Mouse (Mus musculus): ENCODE data around the gene Phc3.
A peak's percentile ranks its signal among the peaks of the same experiment; 100 is the strongest.

The Phc3 gene

DNA sequence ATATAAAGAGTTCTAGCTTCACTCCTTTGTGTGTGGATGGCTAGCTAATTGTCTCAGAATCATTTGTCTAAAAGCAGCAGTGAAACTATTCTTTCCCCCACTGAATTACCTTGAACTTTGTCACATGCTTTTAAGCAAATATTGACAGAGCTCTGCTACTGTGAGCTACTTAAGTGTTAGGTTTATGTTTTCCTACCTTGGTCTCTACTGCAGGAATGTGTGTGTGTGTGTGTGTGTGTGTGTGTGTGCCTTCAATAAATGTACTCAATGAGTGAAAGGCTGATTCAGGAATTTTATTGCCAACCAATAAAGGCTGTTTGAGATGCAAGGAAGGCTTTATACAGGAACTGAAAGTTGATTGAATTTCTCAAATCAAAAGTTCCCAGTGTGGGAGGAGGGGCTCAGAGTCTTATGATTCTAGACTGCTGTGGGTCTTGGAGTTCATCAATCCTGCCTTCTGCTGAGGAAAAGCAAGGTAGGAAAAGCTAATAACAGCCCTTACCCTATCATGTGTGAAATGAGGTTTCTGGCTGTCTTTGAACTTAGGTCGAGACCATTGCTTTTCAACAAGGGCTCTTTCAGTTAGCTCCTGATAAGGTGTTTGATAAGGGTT, 7.9 kb upstream of the Phc3 start:
- no peak for DNase-seq

DNA sequence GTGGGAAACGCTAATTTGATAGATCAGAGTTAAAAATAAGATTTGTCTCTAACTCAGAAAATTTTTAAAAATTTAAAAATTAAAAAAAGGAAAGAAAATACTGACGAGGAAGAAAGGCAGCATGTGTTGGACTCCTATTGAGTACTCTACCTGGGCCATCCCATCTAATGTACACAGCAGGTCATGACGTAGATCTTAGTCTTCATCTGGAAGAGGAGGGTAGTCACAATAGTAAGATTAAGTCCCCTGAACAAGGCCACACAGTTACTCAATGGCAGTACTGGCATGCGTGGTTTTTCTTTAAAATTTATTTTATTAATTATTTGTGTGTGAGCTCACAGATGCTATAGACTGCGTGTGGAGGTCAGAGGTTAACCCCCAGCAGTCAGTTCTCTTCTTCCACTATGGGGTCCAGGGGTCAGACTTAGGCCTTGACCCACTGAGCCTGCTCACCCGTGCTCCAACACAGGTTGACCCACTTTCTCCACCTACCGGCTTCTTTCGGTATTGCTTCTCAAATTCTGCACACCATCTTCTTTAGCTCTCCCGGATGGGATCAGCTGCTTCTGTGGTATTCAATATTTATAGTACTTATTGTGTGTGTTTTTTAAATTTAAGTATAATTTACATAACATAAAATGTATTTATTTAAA, 6.0 kb upstream of the Phc3 start:
- DNase-seq, result peak; percentile 38

DNA sequence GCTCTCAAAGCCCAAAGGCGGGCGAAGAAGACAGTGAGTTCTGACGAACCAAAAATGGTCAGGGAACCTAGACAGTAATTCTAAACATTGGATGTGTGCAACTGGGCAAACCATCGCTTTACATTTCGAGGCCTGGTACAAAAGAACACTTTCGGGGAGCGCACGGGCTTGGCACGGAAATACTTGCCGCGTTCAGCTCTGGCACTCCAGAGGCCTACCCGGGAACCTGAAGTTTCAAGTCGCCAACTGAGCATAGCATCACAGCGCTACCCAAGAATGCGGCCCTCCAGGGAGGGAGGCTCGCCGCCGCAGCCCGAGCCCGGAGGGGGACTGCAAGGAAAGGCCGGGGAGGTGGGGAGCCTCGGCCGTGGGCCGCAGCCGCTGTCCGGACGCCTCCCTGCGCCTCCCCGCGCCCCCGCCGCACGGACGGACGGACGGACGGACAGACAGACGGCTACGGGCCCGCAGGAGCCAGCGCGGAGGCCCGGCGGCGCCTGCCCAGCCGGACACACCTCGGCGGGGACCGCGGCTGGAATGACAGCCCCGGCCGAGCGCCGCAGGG, 603 bp downstream of the Phc3 start:
- DNase-seq, result peak; percentile 46

DNA sequence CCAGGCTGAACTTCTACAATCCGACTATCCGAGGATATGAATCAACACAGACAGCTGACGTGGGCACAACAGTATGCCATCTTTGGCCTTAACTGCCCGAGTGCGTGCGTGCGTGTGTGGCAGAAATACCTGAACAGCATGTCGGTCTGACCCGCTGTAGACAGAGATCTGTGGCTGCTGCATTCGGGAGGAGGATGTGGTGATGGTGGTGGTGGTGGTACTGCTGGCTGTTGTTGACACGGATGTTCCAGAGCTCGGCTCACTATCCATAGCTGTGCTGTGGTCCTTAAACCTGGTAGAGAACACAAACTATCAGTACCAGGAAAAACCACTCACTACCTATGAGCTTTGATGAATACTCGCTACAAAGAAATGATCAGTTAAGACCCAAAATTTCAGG, 3.6 kb downstream of the Phc3 start:
- DNase-seq, result no peak

DNA sequence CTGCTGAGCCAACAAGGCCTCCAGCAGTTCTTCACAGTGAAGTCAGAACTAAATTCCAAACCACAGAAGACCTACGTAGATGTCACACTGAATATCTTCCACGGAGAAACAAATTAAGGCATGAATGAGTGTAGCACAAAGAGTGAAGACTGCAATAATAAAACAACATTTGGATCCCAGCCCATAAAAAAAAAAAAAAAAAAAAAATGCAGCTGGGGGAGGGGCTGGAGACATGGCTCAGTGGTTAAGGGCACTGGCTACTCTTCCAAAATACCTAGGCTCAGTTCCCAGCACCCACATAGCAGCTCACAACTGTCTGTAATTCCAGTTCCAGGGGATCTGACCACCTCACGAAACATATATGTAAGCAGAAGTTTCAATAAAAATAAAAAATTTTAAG, 5.0 kb downstream of the Phc3 start:
- no peak for DNase-seq

DNA sequence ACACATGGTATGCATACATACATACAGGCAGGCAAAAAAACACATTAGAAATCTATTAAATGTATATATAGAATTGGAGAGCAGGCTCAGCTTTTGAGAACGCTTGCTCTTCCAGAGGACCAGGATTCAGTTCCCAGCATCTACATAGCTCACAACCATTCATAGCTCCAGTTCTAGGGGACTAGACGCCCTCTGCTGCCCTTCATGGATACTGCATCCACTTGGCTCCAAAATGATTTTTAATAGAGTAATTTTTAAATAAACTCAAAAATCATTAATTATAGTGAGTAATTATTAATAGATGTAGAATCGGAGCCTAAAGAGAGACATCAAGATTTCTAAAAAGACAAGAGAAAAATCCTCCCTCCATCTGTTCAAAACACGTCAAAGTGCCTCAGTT, 6.1 kb downstream of the Phc3 start:
- DNase-seq, result no peak

DNA sequence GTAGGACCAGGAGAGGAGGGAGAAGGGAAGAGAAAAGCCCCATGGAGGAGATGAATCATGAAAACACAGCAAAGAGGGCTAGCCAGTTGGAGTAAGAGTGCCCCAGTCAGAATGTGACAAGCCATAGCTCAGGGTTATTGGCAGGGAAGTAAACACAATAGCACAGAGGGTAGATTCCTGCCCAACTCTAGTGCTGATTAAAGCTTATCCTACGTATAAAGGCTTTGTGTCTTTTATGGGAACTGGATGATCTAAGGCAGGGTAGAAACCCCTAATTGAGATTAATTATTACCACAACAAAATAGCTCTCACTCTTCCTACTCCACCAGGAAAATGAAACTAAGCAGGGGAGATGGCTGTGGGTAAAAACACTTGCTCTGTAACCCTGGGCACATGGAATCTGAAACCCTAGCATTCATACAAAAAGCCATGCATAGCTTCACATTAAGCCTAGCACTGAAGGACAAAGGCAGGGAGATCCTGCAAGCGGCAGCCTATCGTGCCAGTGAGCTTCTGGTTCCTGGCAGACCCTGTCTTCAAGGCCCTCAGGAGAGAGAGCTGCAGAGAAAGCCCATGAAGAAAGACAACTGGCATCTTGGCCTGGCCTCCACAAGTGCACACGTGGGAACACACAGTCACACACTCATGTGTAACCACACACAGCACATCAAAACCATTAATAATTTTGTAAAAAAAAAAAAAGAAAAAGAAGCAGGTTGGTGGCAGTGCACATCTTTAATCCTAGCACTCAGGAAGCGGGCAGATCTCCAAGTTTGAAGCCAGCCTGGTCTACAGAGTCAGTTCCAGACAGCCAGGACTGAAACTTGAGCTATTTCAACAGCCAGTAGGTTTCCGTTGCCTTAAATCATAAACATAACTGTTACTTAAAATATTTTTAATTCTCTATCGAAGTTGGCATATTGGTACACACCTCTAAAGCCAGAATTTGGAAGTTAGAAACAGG, 9.1 kb downstream of the Phc3 start:
- no peak for DNase-seq

DNA sequence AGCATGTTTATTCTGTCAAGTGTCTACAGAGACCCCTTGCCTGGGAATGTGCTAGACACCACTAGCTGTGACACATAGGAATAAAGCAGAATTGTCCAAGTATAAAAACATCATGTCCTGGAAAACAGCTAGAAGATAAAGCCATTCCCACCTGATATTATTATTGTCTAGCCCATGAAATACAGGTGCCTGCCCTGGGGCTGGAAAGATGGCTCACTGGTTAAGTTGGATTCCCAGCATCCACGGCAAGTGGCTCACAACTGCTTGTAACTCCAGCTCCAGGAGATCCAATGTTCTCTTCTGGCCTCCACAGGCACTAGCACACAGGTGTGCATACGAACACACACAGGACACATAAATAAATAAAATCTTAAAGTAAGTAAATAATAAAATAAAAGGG, 10.5 kb downstream of the Phc3 start:
- no peak for DNase-seq

DNA sequence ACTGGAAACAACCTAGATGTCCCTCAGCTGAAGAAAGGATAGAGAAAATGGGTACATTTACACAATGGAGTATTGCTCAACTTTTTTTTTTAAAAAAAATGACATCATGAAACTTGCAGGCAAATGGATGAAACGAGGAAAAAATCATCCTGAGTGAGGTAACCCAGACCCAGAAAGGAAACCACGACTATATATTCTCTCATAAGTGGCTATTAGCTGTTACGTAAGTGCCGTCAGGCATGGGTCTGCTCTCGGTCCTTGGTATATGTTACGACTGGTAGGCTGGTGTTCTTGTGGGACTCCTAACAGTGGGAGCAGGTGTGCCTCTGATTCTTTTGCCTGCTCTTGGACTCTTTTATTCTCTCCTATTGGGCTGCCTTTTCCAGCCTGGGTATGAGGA, 12.9 kb downstream of the Phc3 start:
- DNase-seq, result no peak

DNA sequence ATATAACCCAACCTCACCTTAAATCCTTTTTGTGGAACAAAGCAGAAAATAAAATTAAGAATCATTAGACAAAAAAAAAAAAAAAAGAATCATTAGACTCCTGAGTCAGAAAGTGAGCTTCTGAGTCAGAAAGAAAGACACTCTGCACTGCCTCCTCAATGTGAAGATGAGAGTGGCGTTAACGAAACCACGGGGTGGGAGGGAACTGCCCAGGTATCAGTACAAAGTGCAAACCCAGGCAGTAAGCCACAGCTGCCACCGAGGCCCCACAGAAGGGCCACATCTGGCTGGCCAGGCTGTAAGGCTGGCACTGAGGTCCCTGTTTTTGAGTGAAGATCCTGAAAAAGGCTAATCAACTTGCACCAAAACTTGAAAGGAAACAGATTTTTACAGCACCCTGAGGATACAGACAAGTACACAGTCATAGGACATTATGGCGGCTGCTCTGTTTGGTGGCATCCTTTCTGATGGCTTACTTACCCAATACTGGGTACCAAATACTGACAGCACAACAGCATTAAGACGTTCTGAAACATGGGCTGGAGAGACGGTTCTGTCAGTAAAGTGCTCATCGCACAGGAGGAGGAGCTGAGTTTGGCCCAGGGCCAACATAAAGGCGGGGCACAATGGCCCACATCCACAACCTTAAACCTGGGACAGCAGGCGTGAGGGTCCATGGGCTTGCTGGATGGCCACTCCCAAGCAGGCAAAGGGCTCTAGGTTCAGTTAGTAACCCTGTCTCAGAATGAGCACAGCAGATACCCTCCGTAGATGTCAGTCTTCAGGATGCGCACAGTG, 16.7 kb downstream of the Phc3 start:
- no peak for DNase-seq

DNA sequence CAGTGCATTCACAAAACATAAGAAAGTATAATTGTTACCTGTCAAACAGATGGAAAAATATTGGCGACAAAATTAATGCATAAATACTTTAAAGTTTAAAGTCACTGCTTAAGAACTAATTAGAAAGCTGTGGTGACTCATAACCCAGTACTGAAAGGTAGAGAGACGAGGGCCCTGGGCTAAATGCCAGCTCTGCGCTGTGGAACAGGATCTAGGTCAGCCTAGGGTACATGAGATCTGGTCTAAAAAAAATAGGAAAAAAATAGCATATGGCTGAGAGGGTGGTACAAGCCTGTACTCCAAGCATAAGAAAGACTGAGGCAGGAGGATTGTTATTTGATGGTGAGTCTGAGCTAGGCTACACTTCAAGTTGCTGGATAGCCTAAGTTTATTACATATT, 17.6 kb downstream of the Phc3 start:
- peak; percentile 18 for DNase-seq

DNA sequence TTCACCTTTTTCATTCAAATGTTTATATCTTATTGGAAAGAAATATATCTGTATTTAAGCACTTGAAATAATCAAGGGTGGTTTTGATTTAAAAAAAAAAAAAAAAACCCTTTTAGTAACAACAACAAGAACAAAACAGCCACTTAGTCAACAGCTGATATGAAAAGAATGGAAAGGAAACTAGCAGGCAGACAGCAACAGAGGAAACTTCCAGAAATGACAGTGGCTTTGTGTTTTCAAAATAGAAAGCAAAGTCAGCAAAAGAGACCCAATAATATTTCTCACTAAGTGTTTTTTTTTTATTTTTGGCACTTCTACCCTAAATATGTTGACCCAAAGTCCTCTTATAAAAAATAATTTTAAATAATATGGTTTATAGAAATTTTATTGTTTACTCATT, 34.8 kb downstream of the Phc3 start:
- no peak for DNase-seq

DNA sequence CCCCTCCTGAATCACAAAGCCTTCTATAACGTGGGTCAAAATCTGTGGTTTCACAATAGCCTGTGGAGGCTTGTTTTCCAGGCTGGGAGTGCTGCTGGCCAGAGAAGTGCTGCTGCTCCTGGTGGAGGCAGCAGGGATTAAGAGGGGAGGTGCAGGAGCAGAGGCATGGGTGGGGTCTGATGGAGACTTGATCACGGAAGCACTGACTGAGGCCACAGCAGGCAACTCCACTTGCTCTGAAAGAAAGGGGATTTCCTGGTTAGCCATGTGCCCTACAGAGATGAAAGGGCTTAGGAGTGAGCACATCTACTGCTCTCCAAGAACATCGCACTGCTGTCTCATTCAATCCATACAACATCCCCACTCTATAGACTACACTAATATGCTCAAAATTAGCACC, 39.4 kb downstream of the Phc3 start:
- DNase-seq, result no peak

DNA sequence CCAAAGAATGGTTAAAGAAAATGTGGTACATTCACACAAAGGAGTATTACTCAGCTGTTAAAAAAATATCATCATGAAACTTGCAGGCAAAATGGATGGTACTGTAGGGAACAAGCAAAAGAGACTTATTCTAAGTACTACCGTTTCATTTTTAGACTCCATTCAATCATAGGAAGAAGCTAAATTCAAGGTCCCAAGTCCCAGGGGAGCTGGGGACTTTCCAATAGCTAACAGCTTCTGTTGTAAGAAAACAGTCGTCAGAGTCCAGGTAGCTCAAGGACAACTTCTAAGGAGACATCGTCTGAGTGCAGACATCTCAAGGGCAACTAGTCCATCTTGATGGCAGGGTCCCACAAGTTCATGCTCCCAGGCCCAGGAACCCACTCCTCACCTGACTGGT, 41.6 kb downstream of the Phc3 start:
- DNase-seq, result no peak

DNA sequence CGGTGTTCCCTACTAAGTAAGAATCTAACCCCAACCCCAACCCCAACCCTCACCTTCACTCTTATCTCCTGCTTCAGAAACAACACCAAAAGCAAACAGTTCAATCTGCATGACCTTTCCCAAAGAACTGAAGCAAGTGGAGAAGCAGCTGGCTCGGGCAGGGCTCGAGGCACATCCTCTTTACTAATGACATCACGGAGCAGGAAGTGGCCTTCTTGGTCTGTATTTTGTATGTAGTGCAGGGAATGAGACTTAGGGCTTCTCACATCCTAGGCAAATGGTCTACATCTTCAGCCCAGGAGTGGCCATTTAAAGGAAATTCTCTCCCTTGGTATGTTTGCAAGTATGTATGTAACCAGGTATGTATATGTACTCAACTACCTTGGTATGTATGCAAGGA, 52.1 kb downstream of the Phc3 start:
- no peak for DNase-seq

DNA sequence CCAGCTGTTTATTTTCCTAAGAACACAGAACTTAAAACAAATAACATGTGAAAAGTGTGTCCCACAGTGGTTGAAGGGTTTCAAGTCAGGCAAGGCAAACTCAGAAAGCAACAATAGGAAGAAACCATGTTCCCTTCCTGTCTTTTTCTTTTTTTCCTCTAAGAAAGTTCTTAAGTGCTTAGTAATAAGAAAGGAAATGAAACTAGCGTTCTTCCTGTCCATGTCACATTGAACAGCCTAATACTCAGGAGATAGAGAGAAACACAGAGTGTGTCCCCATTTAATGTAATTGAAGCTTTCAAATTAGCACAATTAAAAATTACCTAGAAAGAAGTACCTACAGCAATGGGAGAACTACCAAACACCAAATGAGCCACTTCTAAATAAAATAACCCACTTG, 64.6 kb downstream of the Phc3 start:
- DNase-seq, result no peak

DNA sequence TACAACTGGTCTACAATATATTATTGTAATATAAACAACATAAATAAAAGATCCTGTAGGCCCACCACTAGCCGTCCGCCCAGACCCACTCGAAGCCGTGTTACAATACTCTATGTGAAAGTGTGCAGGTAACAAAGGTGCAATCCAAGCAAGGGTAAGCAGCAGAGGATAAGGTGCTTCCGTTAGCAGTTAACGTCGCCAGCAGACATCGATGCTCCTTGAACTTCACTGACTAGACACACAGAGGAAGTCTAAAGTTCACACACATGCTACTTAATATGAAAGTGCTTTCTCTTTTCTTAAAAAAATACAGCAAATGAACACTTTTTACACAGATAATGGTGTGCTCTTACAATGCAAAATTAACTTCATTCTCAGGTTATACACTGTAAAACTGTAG, 69.8 kb downstream of the Phc3 start:
- DNase-seq, result no peak

DNA sequence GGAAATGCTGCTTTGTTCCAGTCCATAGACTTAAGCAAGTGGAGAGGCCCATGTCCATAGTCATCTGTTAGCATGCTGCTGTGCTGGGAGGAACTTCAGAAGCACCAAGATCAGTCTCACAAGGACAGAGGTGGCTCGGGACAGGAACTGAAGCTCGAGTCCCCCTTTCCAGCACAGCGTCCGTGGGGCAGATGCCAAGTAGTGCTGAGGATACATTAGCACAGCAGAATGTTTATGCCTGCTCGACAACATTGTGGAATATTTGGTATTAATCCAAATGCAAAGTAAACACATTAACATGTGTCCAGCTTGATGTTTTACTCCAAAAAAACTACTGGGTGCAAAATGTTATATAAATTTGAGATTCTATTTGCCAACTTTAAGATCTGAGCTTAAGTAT, 72.5 kb downstream of the Phc3 start:
- no peak for DNase-seq

DNA sequence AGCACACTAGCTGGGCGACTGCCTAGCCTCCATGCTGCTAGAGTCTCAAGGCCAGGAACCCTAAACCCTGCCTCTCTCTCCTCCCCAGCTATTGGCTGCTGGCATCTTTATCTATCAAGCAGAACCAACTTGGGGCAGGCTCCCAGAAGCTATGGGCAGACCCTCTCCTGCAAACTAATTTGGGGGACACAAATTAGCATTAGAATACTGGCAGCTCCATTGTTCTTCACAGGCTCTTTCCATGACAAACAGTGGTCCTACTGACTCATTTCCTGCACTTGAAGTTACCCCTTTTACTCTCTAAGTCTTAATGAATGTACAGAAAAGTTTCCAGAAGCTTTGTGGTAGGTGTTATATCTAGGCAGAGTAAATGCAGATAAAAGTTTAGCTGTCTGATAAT, 80.2 kb downstream of the Phc3 start:
- no peak for DNase-seq

DNA sequence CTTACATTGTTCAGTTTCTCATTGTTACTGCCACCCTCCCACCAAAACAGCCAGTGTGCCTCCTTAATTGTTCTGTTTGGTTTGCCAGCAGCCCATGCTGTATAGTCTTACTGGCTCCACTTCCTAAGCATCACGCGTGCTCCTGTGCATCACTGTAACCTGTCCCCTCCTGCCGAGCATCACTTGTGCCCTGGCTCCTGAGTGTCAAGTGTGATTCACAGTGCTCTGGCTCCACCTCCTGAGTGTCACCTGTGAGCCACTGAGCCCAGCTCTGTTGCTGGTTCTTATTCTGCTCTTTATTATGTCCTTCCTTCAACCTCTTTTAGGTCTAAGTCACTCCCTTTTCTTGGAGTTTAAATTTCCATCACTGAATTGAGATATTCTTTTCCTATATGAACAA, 81.8 kb downstream of the Phc3 start:
- no peak for DNase-seq

DNA sequence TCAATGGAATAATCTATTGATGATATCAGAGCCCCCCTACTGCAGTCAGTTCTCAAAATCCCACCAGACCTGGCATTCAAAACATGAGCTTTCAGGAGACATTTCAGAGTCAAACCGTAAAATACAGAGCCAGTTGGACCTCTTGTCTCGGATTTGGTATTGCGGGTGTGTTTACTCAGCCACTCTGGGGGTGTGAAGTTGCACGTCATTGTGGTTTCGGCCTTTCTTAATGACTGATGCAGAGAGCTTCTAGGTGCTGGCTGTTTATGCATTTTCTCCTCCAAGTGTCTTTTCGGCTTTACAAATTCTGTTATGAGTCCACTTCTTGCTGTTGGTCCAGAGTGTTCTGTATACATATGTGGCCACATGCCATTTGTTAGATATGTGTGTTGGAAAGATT, 92.5 kb downstream of the Phc3 start:
- DNase-seq, result no peak

DNA sequence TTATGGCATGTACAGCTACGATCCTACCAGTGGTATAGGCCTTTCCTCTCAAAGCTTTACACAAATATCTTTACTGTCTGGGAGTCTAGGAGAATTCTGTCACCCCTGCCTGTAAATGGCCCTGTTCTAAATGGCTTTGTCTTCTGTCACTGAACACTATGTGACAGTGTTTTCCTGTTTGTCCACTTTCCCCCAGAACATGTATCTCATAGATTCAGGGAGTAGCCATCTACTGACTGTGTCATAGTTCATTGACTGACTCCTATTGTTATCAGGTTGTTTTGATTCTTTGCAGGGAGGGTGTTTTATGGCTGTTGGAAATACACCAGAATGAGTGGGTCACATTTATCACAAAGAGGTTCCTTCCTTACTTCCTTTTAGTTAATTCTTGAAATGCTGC, 99.2 kb downstream of the Phc3 start:
- DNase-seq, result no peak

DNA sequence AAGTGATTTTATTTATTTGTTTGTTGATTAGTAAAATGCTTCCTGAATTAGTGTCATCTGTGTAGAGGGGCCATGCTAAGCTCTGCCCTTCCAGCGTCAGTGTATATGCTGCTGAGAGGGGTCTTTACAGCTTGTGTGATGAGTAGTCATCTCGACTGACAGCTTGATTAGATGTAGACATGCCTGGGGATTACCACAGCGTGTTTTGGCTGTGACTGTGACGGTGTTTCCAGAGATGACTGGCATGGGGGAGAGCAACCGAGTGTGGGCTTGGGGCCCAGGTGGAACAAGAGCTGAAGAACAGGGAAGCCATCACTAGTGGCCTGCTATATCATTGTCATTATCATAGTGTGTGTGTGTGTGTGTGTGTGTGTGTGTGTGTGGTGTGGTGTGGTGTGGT, 100.6 kb downstream of the Phc3 start:
- no peak for DNase-seq
